26 mouse cellular contexts compared by ENCODE assay signal in genomic region chr16:72720979-72721378, GRCm38 (mm10).
DNase-seq lines count a peak whose midpoint lies in the region; ATAC-seq and TF ChIP-seq lines count a peak whose summit lies in the region.
"Had no signal": no experiment of that assay in that cellular context is flagged by ENCODE, and none has a peak within 500 bp of the region (broad histone marks: within the 10 kb centered on the region; RNA-seq: fewer than 3 reads in every experiment).

No protein-coding gene starts in this region.

- H3K27ac ChIP-seq in heart, embryonic 15.5 days: 0 out of 2 replicates have a peak overlapping the region, but pooled peaks have one; percentile 29
- H3K27ac ChIP-seq in kidney, adult 2 months (ENCODE audit: insufficient read depth, low read depth, low read length): no peak overlapping the region
- H3K27ac ChIP-seq in liver, postnatal 0 days (ENCODE audit: low read depth): no peak overlapping the region
- no peak overlapping the region for H3K27ac ChIP-seq in liver, embryonic 12.5 days
- H3K27ac ChIP-seq: forebrain, embryonic 12.5 days; forebrain, embryonic 15.5 days; hindbrain, embryonic 12.5 days had no signal

- H3K9me3 ChIP-seq in heart, embryonic 15.5 days (replicated peaks): no peaks in the 10 kb centered on the region
- H3K9me3 ChIP-seq in liver, postnatal 0 days (ENCODE audit: low read length): no peaks in the 10 kb centered on the region
- no peaks in the 10 kb centered on the region for H3K9me3 ChIP-seq in liver, embryonic 12.5 days (replicated peaks)
- H3K9me3 ChIP-seq: embryonic facial prominence, embryonic 10.5 days; embryonic facial prominence, embryonic 13.5 days; forebrain, embryonic 12.5 days; forebrain, embryonic 15.5 days; hindbrain, embryonic 12.5 days; intestine, embryonic 15.5 days had no signal

- intact Hi-C loops in heart, postnatal 14 days (cut with DNase I): no loop called here

- no peak for TF ChIP-seq CTCF in kidney, adult 2 months (conservative IDR thresholded peaks at IDR 0.05; ENCODE audit: insufficient read depth, insufficient read length, low read depth, low read length)
- TF ChIP-seq CTCF in liver, postnatal 0 days (IDR thresholded peaks at IDR 0.05; ENCODE audit: low read depth): no peak

- TF ChIP-seq POLR2A in kidney, adult 2 months (IDR thresholded peaks at IDR 0.05; ENCODE audit: low read depth, low read length): no peak

- peaks cover 16% of the 10 kb centered on the region for H3K4me1 ChIP-seq in heart, embryonic 15.5 days (replicated peaks)
- H3K4me1 ChIP-seq in kidney, adult 2 months (ENCODE audit: control insufficient read depth, insufficient read depth, low read length): no peaks in the 10 kb centered on the region
- peaks cover 3% of the 10 kb centered on the region; the same call in 1 of the 2 replicates for H3K4me1 ChIP-seq in liver, postnatal 0 days (ENCODE audit: insufficient read depth)
- H3K4me1 ChIP-seq in liver, embryonic 12.5 days: 0 out of 2 replicates have a peak, but pooled peaks cover 6% of the 10 kb centered on the region
- H3K4me1 ChIP-seq: forebrain, embryonic 15.5 days had no signal

- H3K4me3 ChIP-seq in heart, embryonic 15.5 days: no peak overlapping the region
- no peak overlapping the region for H3K4me3 ChIP-seq in kidney, adult 2 months (ENCODE audit: insufficient read depth, low read depth, low read length)
- no peak overlapping the region for H3K4me3 ChIP-seq in liver, postnatal 0 days (ENCODE audit: low read depth, low read length)
- no peak overlapping the region for H3K4me3 ChIP-seq in liver, embryonic 12.5 days
- H3K4me3 ChIP-seq: embryonic facial prominence, embryonic 10.5 days; embryonic facial prominence, embryonic 13.5 days; erythroblast, embryonic 14.5 days; forebrain, embryonic 12.5 days; forebrain, embryonic 15.5 days; hindbrain, embryonic 12.5 days; intestine, embryonic 15.5 days had no signal

- no peaks in the 10 kb centered on the region for H3K36me3 ChIP-seq in heart, embryonic 15.5 days
- no peaks in the 10 kb centered on the region for H3K36me3 ChIP-seq in kidney, adult 2 months (ENCODE audit: control insufficient read depth, insufficient read depth, low read length)
- H3K36me3 ChIP-seq in liver, postnatal 0 days (replicated peaks; ENCODE audit: insufficient read depth, low read length): no peaks in the 10 kb centered on the region
- no peaks in the 10 kb centered on the region for H3K36me3 ChIP-seq in liver, embryonic 12.5 days
- H3K36me3 ChIP-seq: embryonic facial prominence, embryonic 13.5 days; forebrain, embryonic 12.5 days; forebrain, embryonic 15.5 days; hindbrain, embryonic 12.5 days; intestine, embryonic 15.5 days had no signal

- 34% methylated on average over 4 of the region's 4 CpGs for WGBS in heart, embryonic 15.5 days
- WGBS in kidney, adult 2 months: 82% methylated on average over 4 of the region's 4 CpGs
- 77% methylated on average over 4 of the region's 4 CpGs for WGBS in liver, postnatal 0 days (ENCODE audit: insufficient replicate concordance)
- 66% methylated on average over 4 of the region's 4 CpGs for WGBS in liver, embryonic 12.5 days (ENCODE audit: insufficient replicate concordance)

- DNase-seq in heart, adult 11 months: peak; percentile 51
- no peak for DNase-seq in heart, adult 8-10 months (ENCODE audit: low spot score)
- DNase-seq in heart, postnatal 14 days: no peak
- peak; percentile 2 for DNase-seq in kidney, adult 9 months
- no peak for DNase-seq in kidney, adult 2 months
- no peak for DNase-seq in liver, postnatal 0 days
- DNase-seq: adrenal gland, adult 8-10 months; adrenal gland, postnatal 25 days; cerebellum, adult 11-12 months; cerebellum, adult 8-10 months; cerebellum, postnatal 10 days; cerebellum, postnatal 36 days; embryo, embryonic 11 days; gastrocnemius, postnatal 25 days; heart, postnatal 4 days had no signal

- no peak overlapping the region for H3K4me2 ChIP-seq in heart, embryonic 15.5 days
- H3K4me2 ChIP-seq in liver, postnatal 0 days (ENCODE audit: low read depth, low read length): no peak overlapping the region
- H3K4me2 ChIP-seq in liver, embryonic 12.5 days: no peak overlapping the region
- H3K4me2 ChIP-seq: forebrain, embryonic 12.5 days; forebrain, embryonic 15.5 days; hindbrain, embryonic 12.5 days; intestine, embryonic 15.5 days had no signal

- ATAC-seq in heart, embryonic 15.5 days (replicated peaks; ENCODE audit: insufficient number of reproducible peaks, insufficient read depth, low FRiP score, low read depth): no peak
- ATAC-seq in liver, postnatal 0 days: peak; percentile 40; the same call in 1 of the 2 replicates
- ATAC-seq in liver, embryonic 12.5 days: no peak
- ATAC-seq: activated CD4-positive, CD25-positive, alpha-beta regulatory T cell, adult 4 months; forebrain, embryonic 15.5 days; hindbrain, embryonic 16.5 days; intestine, embryonic 15.5 days had no signal

- TF ChIP-seq EP300 in liver, postnatal 0 days (IDR thresholded peaks at IDR 0.05; ENCODE audit: low read depth): 0 out of 2 replicates have a peak, but pooled peaks have one; percentile 14

- no peaks in the 10 kb centered on the region for H3K27me3 ChIP-seq in heart, embryonic 15.5 days
- no peaks in the 10 kb centered on the region; the same call in 1 of the 2 replicates for H3K27me3 ChIP-seq in kidney, adult 2 months (replicated peaks; ENCODE audit: control insufficient read depth, insufficient read depth, low read length)
- H3K27me3 ChIP-seq in liver, postnatal 0 days (ENCODE audit: insufficient read depth, low read length): no peaks in the 10 kb centered on the region
- H3K27me3 ChIP-seq in liver, embryonic 12.5 days (replicated peaks): no peaks in the 10 kb centered on the region
- H3K27me3 ChIP-seq: embryonic facial prominence, embryonic 13.5 days; forebrain, embryonic 12.5 days; forebrain, embryonic 15.5 days; hindbrain, embryonic 12.5 days; intestine, embryonic 15.5 days had no signal

- H3K9ac ChIP-seq in heart, embryonic 15.5 days: no peak overlapping the region
- no peak overlapping the region for H3K9ac ChIP-seq in liver, postnatal 0 days (replicated peaks)
- H3K9ac ChIP-seq in liver, embryonic 12.5 days: no peak overlapping the region
- H3K9ac ChIP-seq: embryonic facial prominence, embryonic 13.5 days; forebrain, embryonic 12.5 days; forebrain, embryonic 15.5 days; hindbrain, embryonic 12.5 days; intestine, embryonic 15.5 days had no signal

Comparison
In these comparisons a context has a peak if more than half of its experiments do, and no peak if none do; other contexts are left out.
1. DNase-seq: peak in heart, adult 11 months (single experiment) and kidney, adult 9 months (single experiment); none in heart, adult 8-10 months (single experiment), heart, postnatal 14 days (0 of 2), kidney, adult 2 months (single experiment) and liver, postnatal 0 days (single experiment).